Mouse (Mus musculus) colon, adult 2 months (tissue): ENCODE data around the gene Tubd1. TPM values are rescaled to one million over a fixed set of nuclear protein-coding genes. Genes with fewer than 3 reads are reported as not detected.

Experiments
- polyA plus RNA-seq: library from polyadenylated mRNA; depleted of rRNA; stranded (reverse); fragments of >200 nt; gene quantifications from 2 replicates; pipeline ENCODE4 v1.2.3, GENCODE M21; 2012; rRNA removed

Tubd1 gene
- polyA plus RNA-seq = 1.2 TPM in 2 replicates

GRCm38 (mm10) chr11:86544639-86545299 is at the start of gene Tubd1, which contains the start of gene Rps6kb1:
Gene Tubd1 (plus strand): TSS chr11:86544991.
Gene Rps6kb1 (minus strand): TSS chr11:86544805.

Other genes starting within 250 kb of the Tubd1 start
- gene Med13, start 187.4 kb upstream of the Tubd1 start, polyA plus RNA-seq = 7.3 and 8.3 TPM in 2 replicates
- 5.4 and 6.8 TPM in 2 replicates for gene Rnft1, start 60.3 kb upstream of the Tubd1 start, polyA plus RNA-seq
- 3.6 and 7.0 TPM in 2 replicates for gene Rps6kb1, start 186 bp upstream of the Tubd1 start, polyA plus RNA-seq
- gene Vmp1, start 138.8 kb downstream of the Tubd1 start, polyA plus RNA-seq = 47.0 and 90.3 TPM in 2 replicates
- 2.3 and 2.7 TPM in 2 replicates for gene Ptrh2, start 139.0 kb downstream of the Tubd1 start, polyA plus RNA-seq
- gene Cltc, start 212.6 kb downstream of the Tubd1 start, polyA plus RNA-seq = 60.4 and 61.8 TPM in 2 replicates